Mouse (Mus musculus) neural tube, embryonic 11.5 days (tissue): ENCODE results near the gene Sema4g. TPM values are rescaled to one million over a fixed set of nuclear protein-coding genes. Genes with fewer than 3 reads are reported as not detected.

Source experiments
- ATAC-seq: fragments of 200-750 bp; cut with Nextera tagmentation; 2 replicates; pipeline ENCODE4 v1.8.0; 2017; ENCODE audit warnings: moderate number of reproducible peaks, mild to moderate bottlenecking, moderate TSS enrichment, moderate library complexity; ENCODE audit not compliant: insufficient read depth, low FRiP score, low TSS enrichment
- DNase-seq: peaks from one replicate; pipeline ENCODE4 v3.0.0-alpha.2; 2015; ENCODE audit warnings: low spot score
- H3K27ac ChIP-seq: fragments of 300-500 bp; sonication (generic); 2 replicates; pipeline ENCODE4 v1.5.1; 2014; ENCODE audit warnings: low read depth, mild to moderate bottlenecking, low read length
- H3K27me3 ChIP-seq: fragments of 300-500 bp; sonication (generic); 2 replicates; pipeline ENCODE4 v1.6.1; 2014; ENCODE audit warnings: mild to moderate bottlenecking, low read length, mixed read lengths; ENCODE audit not compliant: control insufficient read depth, insufficient read depth
- H3K36me3 ChIP-seq: fragments of 300-500 bp; sonication (generic); 2 replicates; pipeline ENCODE4 v1.6.1; 2014; ENCODE audit warnings: mild to moderate bottlenecking, low read length, moderate library complexity, mixed read lengths; ENCODE audit not compliant: control insufficient read depth, insufficient read depth
- H3K4me1 ChIP-seq: fragments of 300-500 bp; sonication (generic); 2 replicates; pipeline ENCODE4 v1.6.1; 2014; ENCODE audit warnings: low read length, mixed read lengths; ENCODE audit not compliant: control insufficient read depth, insufficient read depth
- H3K4me2 ChIP-seq: fragments of 300-500 bp; sonication (generic); 2 replicates; pipeline ENCODE4 v1.6.1; 2014; ENCODE audit warnings: low read depth, mild to moderate bottlenecking, moderate library complexity
- H3K4me3 ChIP-seq: fragments of 300-500 bp; sonication (generic); 2 replicates; pipeline ENCODE4 v1.5.1; 2014; ENCODE audit warnings: low read depth, low read length
- H3K9ac ChIP-seq: fragments of 300-500 bp; sonication (generic); 2 replicates; pipeline ENCODE4 v1.6.1; 2014; ENCODE audit warnings: mild to moderate bottlenecking, low read length
- H3K9me3 ChIP-seq: fragments of 300-500 bp; sonication (generic); 2 replicates; pipeline ENCODE4 v1.6.1; 2016; ENCODE audit warnings: low read length; ENCODE audit not compliant: control insufficient read depth
- WGBS: fragments of 180-500 bp; shearing (Covaris S2); extraction: QIAGEN DNeasy Blood & Tissue Kit; methylation state at CpG from one replicate; pipeline ENCODE4 v1.1.7; 2014; 5-methylcytosine and 5-hydroxymethylcytosine counted together
- polyA plus RNA-seq: library from polyadenylated mRNA; unstranded; fragments of >200 nt; fragmentation: Nextera tagmentation; extraction: Ambion mirVana; gene quantifications from 2 replicates; pipeline ENCODE4 v1.2.1, GENCODE M21; 2014

Sema4g gene
- polyA plus RNA-seq, 1 experiment from 2014 or later: 6.6 TPM

GRCm38 (mm10) chr19:44984420-44984819, 4.5 kb upstream of the Sema4g start:
- Histone ChIP-seq H3K27ac (no peak overlapping the region), H3K36me3 (peaks cover 2% of the 10 kb centered on the region; the same call in 1 of the 2 replicates), H3K9me3 (no peaks in the 10 kb centered on the region), H3K4me3 (no peak overlapping the region), H3K9ac (no peak overlapping the region), H3K4me1 (peaks cover 2% of the 10 kb centered on the region; the same call in 1 of the 2 replicates), H3K27me3 (no peaks in the 10 kb centered on the region), H3K4me2 (no peak overlapping the region)
- DNase-seq (no peak), ATAC-seq (no peak)
- WGBS: 94% methylated on average over 4 of the region's 4 CpGs

- peaks cover 10% of the 10 kb centered on the region for H3K4me1 ChIP-seq
- no peaks in the 10 kb centered on the region for H3K9me3 ChIP-seq
- H3K9ac ChIP-seq: no peak overlapping the region
- H3K4me3 ChIP-seq: no peak overlapping the region
- no peak overlapping the region for H3K4me2 ChIP-seq
- WGBS: 68% methylated on average over 5 of the region's 5 CpGs
- H3K27me3 ChIP-seq: no peaks in the 10 kb centered on the region
- DNase-seq: no peak
- H3K36me3 ChIP-seq: peaks cover 2% of the 10 kb centered on the region; the same call in 1 of the 2 replicates
- H3K27ac ChIP-seq: no peak overlapping the region
- ATAC-seq: no peak
Measured at GRCm38 (mm10) chr19:44985159-44985988, 3.5 kb upstream of the Sema4g start.

DNA sequence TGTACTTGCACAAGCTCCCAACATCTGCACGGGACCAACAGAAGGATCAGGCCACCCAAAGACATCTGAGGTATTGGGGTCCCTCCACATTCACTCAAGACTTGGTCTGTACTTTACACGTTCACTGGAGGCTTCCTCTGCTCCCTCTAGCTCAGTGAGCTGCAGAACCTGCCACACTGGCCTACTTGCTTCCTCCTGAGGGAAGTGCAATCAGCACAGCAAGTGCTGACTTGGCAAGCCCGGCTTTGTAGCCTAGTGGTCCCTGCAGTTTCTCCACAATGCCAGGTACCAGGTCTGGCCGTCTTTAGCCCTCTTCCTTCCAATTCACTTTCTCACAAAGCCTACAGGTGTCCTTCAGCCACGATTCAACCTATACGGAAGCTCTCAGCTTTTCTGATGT, 1.9 kb upstream of the Sema4g start:
- H3K4me2 ChIP-seq: no peak overlapping the region
- H3K36me3 ChIP-seq: no peaks in the 10 kb centered on the region
- H3K9me3 ChIP-seq: no peaks in the 10 kb centered on the region
- WGBS: 66% methylated on average over 6 of the region's 6 CpGs
- H3K4me3 ChIP-seq: no peak overlapping the region
- no peaks in the 10 kb centered on the region for H3K27me3 ChIP-seq
- DNase-seq (no peak), ATAC-seq (no peak)
- no peak overlapping the region for H3K27ac ChIP-seq
- H3K9ac ChIP-seq: no peak overlapping the region
- H3K4me1 ChIP-seq: peaks cover 10% of the 10 kb centered on the region

- H3K9ac ChIP-seq: no peak overlapping the region
- H3K4me1 ChIP-seq: peaks cover 10% of the 10 kb centered on the region
- DNase-seq: no peak
- WGBS: 63% methylated on average over 6 of the region's 6 CpGs
- ATAC-seq: no peak
- no peaks in the 10 kb centered on the region for H3K36me3 ChIP-seq
- no peak overlapping the region for H3K4me2 ChIP-seq
- no peak overlapping the region for H3K27ac ChIP-seq
- no peaks in the 10 kb centered on the region for H3K27me3 ChIP-seq
- no peak overlapping the region for H3K4me3 ChIP-seq
- no peaks in the 10 kb centered on the region for H3K9me3 ChIP-seq
Measured at GRCm38 (mm10) chr19:44987851-44988250, 1.1 kb upstream of the Sema4g start.

- WGBS: 27% methylated on average over 9 of the region's 9 CpGs
- ATAC-seq: no peak
Measured at GRCm38 (mm10) chr19:44988321-44988720, 580 bp upstream of the Sema4g start.

DNA sequence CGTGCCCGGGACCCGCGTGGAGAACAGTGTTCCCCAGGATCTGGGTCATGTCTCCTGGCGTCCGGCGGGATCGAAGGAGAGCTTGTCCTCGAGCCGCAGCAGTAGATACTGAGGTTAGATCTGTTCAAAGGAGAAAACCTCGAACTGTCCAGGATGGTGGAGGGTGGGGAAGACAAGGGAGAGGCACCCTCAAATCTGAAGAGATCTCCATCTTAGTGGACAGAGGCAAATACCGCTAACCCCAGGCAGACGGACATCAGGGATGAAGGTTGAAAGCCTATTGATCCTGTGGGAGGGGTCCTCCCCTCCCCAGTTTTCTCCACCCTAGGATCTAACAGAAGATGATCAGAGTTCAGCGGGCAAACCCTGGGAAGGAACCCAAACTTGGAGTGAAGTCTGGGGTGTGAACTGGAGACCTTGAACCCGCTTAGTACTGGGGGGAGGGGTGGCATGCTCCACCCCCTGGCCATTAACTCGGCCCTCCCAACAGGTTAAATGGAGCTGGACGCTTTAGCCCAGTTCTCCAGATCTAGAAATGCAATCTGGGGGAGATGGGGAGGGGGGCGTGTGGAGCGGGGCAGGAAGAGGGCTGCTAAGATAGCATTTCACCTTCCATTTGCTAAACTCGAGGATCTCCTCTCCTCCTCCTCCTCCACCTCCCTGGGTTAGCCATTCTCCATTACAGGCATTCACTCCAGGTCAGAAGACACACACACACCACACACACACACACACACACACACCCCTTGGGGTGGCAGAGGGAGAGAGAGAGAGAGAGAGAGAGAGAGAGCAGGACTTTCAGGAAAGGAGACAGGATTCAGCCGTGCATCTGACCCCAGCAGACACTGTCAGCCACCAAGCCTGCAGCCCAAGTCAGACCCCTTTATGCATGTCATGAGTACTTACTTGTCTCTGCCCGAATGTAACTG, 930 bp downstream of the Sema4g start:
- DNase-seq (no peak), ATAC-seq (peak; percentile 43)
- 7% methylated on average over 22 of the region's 22 CpGs for WGBS
- H3K27ac ChIP-seq: 0 out of 2 replicates have a peak overlapping the region, but pooled peaks have one; percentile 17
- H3K4me1 ChIP-seq: peaks cover 10% of the 10 kb centered on the region
- no peaks in the 10 kb centered on the region for H3K36me3 ChIP-seq
- no peaks in the 10 kb centered on the region for H3K27me3 ChIP-seq
- peak overlapping the region; percentile 61 for H3K4me3 ChIP-seq
- no peaks in the 10 kb centered on the region for H3K9me3 ChIP-seq
- H3K9ac ChIP-seq: peak overlapping the region; percentile 72
- peak overlapping the region; percentile 84 for H3K4me2 ChIP-seq

More at GRCm38 (mm10) chr19:44988321-44988720, 580 bp upstream of the Sema4g start:
- H3K4me1 ChIP-seq: peaks cover 10% of the 10 kb centered on the region
- H3K4me3 ChIP-seq: peak overlapping the region; percentile 61
- no peak overlapping the region for H3K27ac ChIP-seq
- H3K4me2 ChIP-seq: peak overlapping the region; percentile 84
- no peak for DNase-seq
- no peaks in the 10 kb centered on the region for H3K27me3 ChIP-seq
- H3K9me3 ChIP-seq: no peaks in the 10 kb centered on the region
- no peaks in the 10 kb centered on the region for H3K36me3 ChIP-seq
- peak overlapping the region; percentile 72; the same call in 1 of the 2 replicates for H3K9ac ChIP-seq

DNA sequence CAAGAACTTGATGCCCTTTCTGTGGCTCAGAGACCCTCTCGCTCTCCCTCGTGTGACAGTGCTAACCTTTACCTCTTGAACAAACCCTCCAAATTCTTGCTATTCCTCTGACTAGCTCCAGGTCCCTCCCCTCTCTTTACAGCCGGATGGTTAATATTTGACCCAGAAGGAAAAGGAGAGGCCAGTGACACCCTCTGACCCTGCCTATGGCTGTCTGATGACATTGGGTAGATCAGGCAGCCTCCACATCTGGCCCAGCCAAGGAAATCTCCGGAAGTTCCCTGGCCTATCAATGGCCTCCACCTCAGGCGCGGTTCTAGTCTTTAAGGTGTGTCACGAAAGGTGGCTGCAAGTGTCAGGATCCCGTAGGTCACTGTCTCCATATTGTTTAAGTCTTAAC, 2.1 kb downstream of the Sema4g start:
- no peak for DNase-seq
- H3K4me2 ChIP-seq: no peak overlapping the region
- H3K4me3 ChIP-seq: no peak overlapping the region
- H3K36me3 ChIP-seq: no peaks in the 10 kb centered on the region
- no peak overlapping the region for H3K27ac ChIP-seq
- no peak for ATAC-seq
- H3K27me3 ChIP-seq: no peaks in the 10 kb centered on the region
- peaks cover 10% of the 10 kb centered on the region for H3K4me1 ChIP-seq
- WGBS: 74% methylated on average over 8 of the region's 8 CpGs
- no peak overlapping the region for H3K9ac ChIP-seq
- H3K9me3 ChIP-seq: no peaks in the 10 kb centered on the region

DNA sequence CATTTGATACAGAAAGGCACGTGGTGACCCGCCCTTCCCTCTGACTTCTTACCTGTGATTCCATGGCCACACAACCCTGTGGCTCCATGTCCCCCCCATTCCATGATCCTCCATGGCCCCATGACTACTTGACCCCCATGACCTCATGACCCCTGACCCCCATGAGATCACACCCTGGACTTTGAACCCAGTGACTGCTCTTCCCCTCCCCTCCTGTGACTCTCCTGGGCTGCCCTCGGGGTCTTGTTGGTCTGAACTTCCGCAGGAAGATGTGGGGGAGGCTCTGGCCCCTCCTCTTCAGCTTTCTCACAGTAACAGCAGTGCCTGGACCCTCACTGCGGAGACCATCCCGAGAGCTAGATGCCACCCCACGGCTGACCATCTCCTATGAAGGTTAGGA, 3.3 kb downstream of the Sema4g start:
- no peak overlapping the region for H3K4me2 ChIP-seq

More for the DNA sequence above, 3.3 kb downstream of the Sema4g start:
- Histone ChIP-seq H3K27ac (no peak overlapping the region), H3K4me1 (peaks cover 10% of the 10 kb centered on the region), H3K36me3 (no peaks in the 10 kb centered on the region), H3K9ac (no peak overlapping the region), H3K9me3 (no peaks in the 10 kb centered on the region), H3K27me3 (no peaks in the 10 kb centered on the region), H3K4me3 (no peak overlapping the region)
- DNase-seq (no peak), ATAC-seq (no peak)
- WGBS: 45% methylated on average over 7 of the region's 7 CpGs
